Mouse (Mus musculus) liver, adult (tissue): ENCODE measurements around the gene Col11a2.

Source experiments
- GATA4 ChIP-seq: IDR thresholded peaks from 2 replicates; pipeline ENCODE4 v1.6.1; 2014; ENCODE audit warnings: mild to moderate bottlenecking, low read length; ENCODE audit not compliant: insufficient replicate concordance

The Col11a2 gene

GRCm38 (mm10) chr17:34024861-34025755, 14.1 kb upstream of the Col11a2 start:
- no peak for TF ChIP-seq GATA4

DNA sequence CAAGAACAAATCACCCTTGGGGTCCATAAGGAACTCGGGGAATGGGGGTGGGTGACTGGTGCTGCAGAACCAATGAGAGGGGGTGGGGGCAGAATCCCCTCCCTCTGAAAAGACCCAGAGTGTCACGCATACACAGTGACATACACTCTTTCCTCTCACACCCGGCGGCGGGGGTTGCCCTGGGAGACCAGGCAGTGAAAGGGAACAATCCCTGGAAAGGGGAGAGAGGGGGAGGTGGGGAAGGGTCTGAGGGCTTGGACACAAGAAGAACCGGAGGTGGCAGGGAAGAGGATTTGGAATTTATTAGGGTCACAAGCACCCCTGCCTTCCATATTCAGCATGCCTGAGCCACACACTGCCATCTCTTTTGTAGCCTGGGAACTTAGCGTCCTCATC, 13.5 kb upstream of the Col11a2 start:
- no peak for TF ChIP-seq GATA4

DNA sequence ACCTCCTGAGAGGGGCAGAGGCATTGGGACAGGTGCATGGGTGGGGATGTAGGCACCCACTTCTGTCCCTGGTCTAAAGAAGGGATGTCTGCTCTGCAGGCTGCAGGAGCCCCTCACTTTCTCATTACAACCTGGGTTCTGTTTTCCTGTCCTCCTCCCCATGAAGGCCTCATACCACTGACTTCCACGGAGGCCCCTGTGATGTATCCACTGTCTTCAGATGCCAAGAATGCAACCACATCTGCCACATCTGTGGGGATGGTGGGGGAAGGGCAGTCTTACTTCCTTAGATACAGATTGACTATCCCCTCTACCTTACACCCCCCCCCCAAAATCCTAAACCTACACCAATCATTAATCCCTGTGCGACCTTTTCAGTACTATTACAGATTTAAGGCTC, 13.0 kb upstream of the Col11a2 start:
- no peak for TF ChIP-seq GATA4

DNA sequence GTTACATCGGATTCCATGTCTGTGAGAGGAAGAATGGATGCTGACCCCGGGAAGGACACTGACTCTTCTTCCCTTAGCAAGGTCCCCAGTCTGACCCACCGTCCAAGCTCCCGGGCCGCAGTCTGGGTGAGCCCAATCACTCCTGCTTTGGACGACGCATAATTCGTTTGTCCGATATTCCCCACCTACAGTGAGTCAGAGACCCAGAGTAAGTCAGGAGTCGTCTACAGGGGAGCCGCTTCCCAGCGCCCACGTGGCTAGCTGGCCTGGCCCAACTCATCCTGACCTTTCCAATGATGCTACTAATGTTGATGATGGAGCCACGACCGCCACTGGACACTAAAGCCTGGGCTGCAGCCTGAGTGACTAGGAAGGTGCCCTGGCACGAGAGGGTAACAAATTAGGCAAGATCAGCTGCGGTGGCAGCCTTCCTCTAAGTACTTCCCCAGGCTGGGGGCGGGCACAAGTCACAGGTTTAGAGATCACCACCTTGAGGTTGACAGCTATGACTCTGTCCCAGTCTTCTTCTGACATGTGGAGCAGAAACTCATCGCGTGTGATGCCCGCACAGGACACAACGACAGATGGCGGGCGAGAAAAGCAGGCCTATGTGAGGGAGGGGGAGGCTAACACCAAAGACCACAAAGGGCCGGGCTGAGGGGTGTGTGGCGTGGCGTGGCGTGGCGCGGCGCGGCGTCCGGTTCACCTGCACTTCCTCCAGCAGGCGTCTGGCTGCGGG, 12.2 kb upstream of the Col11a2 start:
- no peak for TF ChIP-seq GATA4

DNA sequence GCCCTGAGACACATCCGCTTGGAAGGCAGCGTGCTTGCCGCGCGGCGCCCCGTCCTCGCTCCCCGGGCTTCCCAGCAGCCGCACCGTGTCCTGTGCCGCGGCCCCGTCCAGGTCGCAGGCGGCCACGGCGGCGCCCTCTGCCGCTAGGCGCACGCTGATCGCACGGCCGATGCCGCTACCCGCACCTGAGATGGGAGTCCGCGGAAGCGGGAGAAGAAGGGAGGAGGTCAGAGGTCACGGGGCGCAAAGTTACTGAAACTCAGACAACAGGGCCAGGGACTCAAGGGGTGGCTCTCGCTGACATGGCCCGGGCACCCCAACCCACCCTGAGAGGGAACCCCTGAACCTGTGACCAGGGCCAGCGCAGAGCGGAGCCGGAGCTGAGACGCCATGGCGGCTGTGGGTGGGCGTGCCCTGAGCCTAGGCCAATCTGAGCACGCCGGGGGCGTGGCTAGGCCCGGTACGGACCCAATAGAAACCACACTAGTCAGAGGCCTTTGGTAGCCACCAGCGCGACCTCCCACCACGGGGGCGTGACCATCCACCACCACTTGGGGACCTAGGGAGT, 11.5 kb upstream of the Col11a2 start, which contains the start of gene H2-Ke6:
TSS of gene H2-Ke6 (minus strand) at position 405 of the 568 bp plus-strand sequence.
- no peak for TF ChIP-seq GATA4

DNA sequence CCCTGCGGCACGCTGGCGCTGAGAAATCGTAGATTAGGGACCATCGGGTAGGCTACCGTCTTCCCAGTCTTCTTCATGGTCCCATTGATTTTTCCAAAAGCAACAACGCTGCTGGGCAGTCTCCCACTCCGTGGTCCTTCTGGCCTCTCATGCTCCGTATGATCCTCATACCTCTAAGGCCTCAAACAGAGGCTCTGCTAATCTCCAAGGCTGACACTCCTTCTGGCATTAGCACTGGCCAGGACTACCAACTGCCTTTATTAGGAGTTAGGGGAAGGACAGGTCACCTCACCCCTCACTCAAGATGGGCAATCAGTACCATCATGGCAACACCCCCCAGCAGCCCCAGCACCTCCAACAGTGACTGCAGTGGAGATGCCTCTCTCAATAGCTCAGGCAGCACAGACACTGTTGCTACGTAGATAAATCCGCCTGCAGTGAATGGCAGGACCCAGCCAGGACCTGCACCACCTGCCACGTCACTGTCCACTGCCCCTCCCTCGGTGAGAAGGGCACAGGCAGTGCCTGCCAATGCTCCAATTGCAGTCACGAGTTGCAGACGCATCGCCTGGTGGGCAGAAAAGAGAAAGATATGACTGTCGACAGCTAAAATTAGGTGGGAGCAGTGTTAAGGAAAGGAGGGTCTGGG, 10.6 kb upstream of the Col11a2 start:
- TF ChIP-seq GATA4 = no peak

GRCm38 (mm10) chr17:34029150-34029889, 9.9 kb upstream of the Col11a2 start:
- no peak for TF ChIP-seq GATA4

GRCm38 (mm10) chr17:34029890-34030595, 9.2 kb upstream of the Col11a2 start:
- no peak for TF ChIP-seq GATA4

GRCm38 (mm10) chr17:34030861-34031326, 8.3 kb upstream of the Col11a2 start:
- no peak for TF ChIP-seq GATA4

DNA sequence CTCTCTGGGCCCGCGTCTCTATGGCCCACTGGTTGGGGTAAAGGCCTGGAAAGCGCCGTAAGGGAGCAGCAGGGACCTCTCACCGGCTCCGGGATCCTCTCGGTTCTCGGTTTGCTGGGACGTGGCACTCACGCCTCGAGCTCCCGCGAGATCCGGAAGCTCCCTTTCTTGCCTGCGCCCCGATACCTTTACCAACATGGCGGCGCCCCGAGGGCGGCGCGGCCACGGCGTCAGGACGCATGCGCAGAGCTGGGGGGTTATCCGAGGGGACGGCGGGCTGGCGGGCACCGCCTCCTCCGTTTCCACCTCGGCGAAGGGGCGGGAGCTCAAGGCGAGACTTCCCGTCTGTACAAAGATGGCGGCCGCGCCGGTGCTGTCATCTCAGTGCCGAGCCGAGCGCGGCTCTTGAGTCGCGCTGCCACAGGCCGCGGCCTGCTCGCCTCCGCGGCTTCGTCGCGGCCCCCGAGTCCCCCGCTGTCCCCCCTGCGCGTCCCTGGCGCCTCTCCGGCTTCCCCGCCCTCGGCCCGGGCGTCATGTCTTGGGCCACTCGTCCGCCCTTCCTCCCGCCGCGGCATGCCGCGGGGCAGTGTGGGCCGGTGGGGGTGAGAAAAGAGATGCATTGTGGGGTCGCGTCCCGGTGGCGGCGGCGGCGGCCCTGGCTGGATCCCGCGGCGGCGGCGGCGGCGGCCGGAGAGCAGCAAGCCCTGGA, 7.6 kb upstream of the Col11a2 start, which contains the start of the genes Slc39a7 and Rxrb:
TSS of gene Slc39a7 (minus strand) at position 218 of the 709 bp plus-strand sequence.
TSS of gene Rxrb (plus strand) at position 348 of the 709 bp plus-strand sequence.
- TF ChIP-seq GATA4 = peak; percentile 68; the same call in 1 of the 2 replicates

DNA sequence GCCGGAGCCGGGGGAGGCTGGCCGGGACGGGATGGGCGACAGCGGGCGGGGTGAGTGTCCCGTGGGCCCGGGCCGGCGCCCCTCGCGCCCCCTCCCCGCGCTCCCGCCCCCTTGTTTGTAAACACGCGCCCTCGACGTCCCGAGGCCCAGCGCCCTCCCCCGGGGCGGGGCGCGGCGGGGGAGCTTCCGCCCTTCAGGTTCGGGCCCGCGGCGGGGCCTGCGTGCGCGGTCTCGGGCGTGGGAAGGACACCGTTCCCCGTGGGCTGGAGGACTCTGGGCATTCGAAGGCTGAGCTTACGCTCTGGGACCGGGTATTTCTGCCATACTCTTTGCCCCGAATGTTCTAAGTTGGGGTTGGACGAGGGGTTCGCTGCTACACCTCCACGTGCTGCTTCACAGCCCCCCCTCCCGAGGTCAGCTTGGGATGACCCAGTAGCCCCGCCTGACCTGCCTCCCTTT, 7.0 kb upstream of the Col11a2 start:
- no peak for TF ChIP-seq GATA4

DNA sequence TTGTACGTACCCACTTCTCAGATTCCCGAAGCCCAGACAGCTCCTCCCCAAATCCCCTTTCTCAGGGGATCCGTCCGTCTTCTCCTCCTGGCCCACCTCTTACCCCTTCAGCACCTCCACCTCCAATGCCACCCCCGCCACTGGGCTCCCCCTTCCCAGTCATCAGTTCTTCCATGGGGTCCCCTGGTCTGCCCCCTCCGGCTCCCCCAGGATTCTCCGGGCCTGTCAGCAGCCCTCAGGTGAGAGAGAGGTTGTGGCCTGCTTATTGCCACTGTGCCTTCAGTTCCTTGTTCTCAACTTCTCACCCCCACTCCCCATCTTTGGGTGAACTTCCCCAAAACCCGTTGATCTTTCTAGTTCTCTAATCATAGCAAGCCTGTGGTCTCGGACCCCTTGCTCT, 6.4 kb upstream of the Col11a2 start:
- no peak for TF ChIP-seq GATA4

DNA sequence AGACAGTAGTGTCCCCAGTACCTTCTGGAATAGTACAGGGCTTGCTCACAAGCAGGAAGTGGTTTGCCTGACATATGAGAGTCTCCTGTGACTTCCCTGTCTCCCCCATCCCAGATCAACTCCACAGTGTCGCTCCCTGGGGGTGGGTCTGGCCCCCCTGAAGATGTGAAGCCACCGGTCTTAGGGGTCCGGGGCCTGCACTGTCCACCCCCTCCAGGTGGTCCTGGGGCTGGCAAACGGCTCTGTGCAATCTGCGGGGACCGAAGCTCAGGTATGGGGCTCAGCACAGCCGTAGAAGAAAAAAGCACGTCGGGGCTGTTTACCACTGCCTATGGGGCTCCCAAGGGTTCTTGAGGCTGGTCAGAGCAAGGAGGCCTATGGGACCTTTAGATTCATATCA, 5.8 kb upstream of the Col11a2 start:
- no peak for TF ChIP-seq GATA4
